Mouse (Mus musculus) erythroblast, embryonic 14.5 days (primary cell): Measurements from ENCODE around the gene Hcn1. TPM values are rescaled to one million over a fixed set of nuclear protein-coding genes. Genes with fewer than 3 reads are reported as not detected.

ENCODE experiments used
- H3K27me3 ChIP-seq: 2 replicates; pipeline ENCODE4 v1.6.1; 2012; ENCODE audit warnings: inconsistent platforms; ENCODE audit not compliant: control insufficient read depth
- H3K36me3 ChIP-seq: 2 replicates; pipeline ENCODE4 v1.6.1; 2012; ENCODE audit warnings: mild to moderate bottlenecking, inconsistent platforms; ENCODE audit not compliant: control insufficient read depth
- H3K4me1 ChIP-seq: 2 replicates; pipeline ENCODE4 v1.6.1; 2012; ENCODE audit warnings: inconsistent platforms; ENCODE audit not compliant: control insufficient read depth
- H3K4me3 ChIP-seq: replicated peaks from 2 replicates; pipeline ENCODE3; 2012; ENCODE audit warnings: moderate library complexity, mild to moderate bottlenecking, inconsistent platforms
- H3K9me3 ChIP-seq: 2 replicates; pipeline ENCODE4 v1.6.1; 2012; ENCODE audit warnings: low read length, inconsistent platforms, mixed read lengths; ENCODE audit not compliant: control insufficient read depth
- GATA1 ChIP-seq: IDR thresholded peaks from 2 replicates; pipeline ENCODE4 v1.6.1; 2012; ENCODE audit warnings: low read length, inconsistent platforms, mixed read lengths
- TAL1 ChIP-seq: IDR thresholded peaks from 3 replicates; pipeline ENCODE4 v1.6.1; 2012; ENCODE audit warnings: low read length, inconsistent platforms, mixed read lengths
- polyA plus RNA-seq: library from polyadenylated mRNA; stranded (reverse); fragments of >175 nt; gene quantifications from 2 replicates; pipeline ENCODE4 v1.2.3, GENCODE M21; 2012

Gene Hcn1
- polyA plus RNA-seq, 1 experiment, result 0.01 TPM

GRCm38 (mm10) chr13:117836658-117837057 is 234.5 kb downstream of the Hcn1 start:
- no peak for TF ChIP-seq GATA1
- no peak for TF ChIP-seq TAL1
- Histone ChIP-seq H3K4me3 (no peak overlapping the region), H3K27me3 (no peaks in the 10 kb centered on the region), H3K9me3 (no peaks in the 10 kb centered on the region), H3K36me3 (no peaks in the 10 kb centered on the region), H3K4me1 (no peaks in the 10 kb centered on the region)

GRCm38 (mm10) chr13:117838264-117838663 is 236.1 kb downstream of the Hcn1 start:
- Histone ChIP-seq H3K27me3 (no peaks in the 10 kb centered on the region), H3K9me3 (no peaks in the 10 kb centered on the region), H3K36me3 (no peaks in the 10 kb centered on the region), H3K4me3 (no peak overlapping the region), H3K4me1 (no peaks in the 10 kb centered on the region)
- no peak for TF ChIP-seq GATA1
- TF ChIP-seq TAL1, result no peak

GRCm38 (mm10) chr13:117842366-117842765 is 240.2 kb downstream of the Hcn1 start:
- Histone ChIP-seq H3K27me3 (no peaks in the 10 kb centered on the region), H3K36me3 (no peaks in the 10 kb centered on the region), H3K9me3 (no peaks in the 10 kb centered on the region), H3K4me3 (no peak overlapping the region), H3K4me1 (no peaks in the 10 kb centered on the region)
- TF ChIP-seq TAL1 (no peak), GATA1 (no peak)

- H3K36me3 ChIP-seq, result no peaks in the 10 kb centered on the region
- no peaks in the 10 kb centered on the region for H3K9me3 ChIP-seq
- H3K4me1 ChIP-seq, result no peaks in the 10 kb centered on the region
- H3K4me3 ChIP-seq, result no peak overlapping the region
- TF ChIP-seq TAL1, result no peak
- TF ChIP-seq GATA1, result no peak
- H3K27me3 ChIP-seq, result no peaks in the 10 kb centered on the region
Observed at GRCm38 (mm10) chr13:117847290-117847689, 245.2 kb downstream of the Hcn1 start.

GRCm38 (mm10) chr13:117848757-117849156 is 246.6 kb downstream of the Hcn1 start:
- Histone ChIP-seq H3K4me3 (no peak overlapping the region), H3K27me3 (no peaks in the 10 kb centered on the region), H3K36me3 (no peaks in the 10 kb centered on the region), H3K4me1 (no peaks in the 10 kb centered on the region), H3K9me3 (peaks cover 3% of the 10 kb centered on the region; the same call in 1 of the 2 replicates)
- TF ChIP-seq TAL1 (no peak), GATA1 (no peak)

- Histone ChIP-seq H3K36me3 (no peaks in the 10 kb centered on the region), H3K4me3 (no peak overlapping the region), H3K4me1 (no peaks in the 10 kb centered on the region), H3K9me3 (peaks cover 3% of the 10 kb centered on the region; the same call in 1 of the 2 replicates), H3K27me3 (no peaks in the 10 kb centered on the region)
- TF ChIP-seq TAL1 (no peak), GATA1 (no peak)
Observed at GRCm38 (mm10) chr13:117851954-117852710, 250.0 kb downstream of the Hcn1 start.

GRCm38 (mm10) chr13:117852711-117853051 is 250.6 kb downstream of the Hcn1 start:
- Histone ChIP-seq H3K27me3 (no peaks in the 10 kb centered on the region), H3K36me3 (no peaks in the 10 kb centered on the region), H3K4me1 (no peaks in the 10 kb centered on the region), H3K4me3 (no peak overlapping the region), H3K9me3 (peaks cover 3% of the 10 kb centered on the region; the same call in 1 of the 2 replicates)
- TF ChIP-seq GATA1, result no peak
- TF ChIP-seq TAL1, result no peak

- Histone ChIP-seq H3K4me3 (no peak overlapping the region), H3K4me1 (no peaks in the 10 kb centered on the region)
Observed at GRCm38 (mm10) chr13:117858416-117858815, 256.3 kb downstream of the Hcn1 start.

GRCm38 (mm10) chr13:117877787-117878186 is 275.7 kb downstream of the Hcn1 start:
- H3K36me3 ChIP-seq, result no peaks in the 10 kb centered on the region
- H3K27me3 ChIP-seq, result no peaks in the 10 kb centered on the region
- H3K4me3 ChIP-seq, result no peak overlapping the region

More at GRCm38 (mm10) chr13:117858416-117858815, 256.3 kb downstream of the Hcn1 start:
- TF ChIP-seq GATA1, result no peak
- TF ChIP-seq TAL1, result no peak
- H3K9me3 ChIP-seq, result no peaks in the 10 kb centered on the region
- H3K36me3 ChIP-seq, result no peaks in the 10 kb centered on the region
- no peaks in the 10 kb centered on the region for H3K27me3 ChIP-seq

More at GRCm38 (mm10) chr13:117877787-117878186, 275.7 kb downstream of the Hcn1 start:
- Histone ChIP-seq H3K9me3 (no peaks in the 10 kb centered on the region), H3K4me1 (no peaks in the 10 kb centered on the region)
- TF ChIP-seq GATA1 (no peak), TAL1 (no peak)
